Mouse (Mus musculus): ENCODE measurements around the gene Phyhd1.

DNA sequence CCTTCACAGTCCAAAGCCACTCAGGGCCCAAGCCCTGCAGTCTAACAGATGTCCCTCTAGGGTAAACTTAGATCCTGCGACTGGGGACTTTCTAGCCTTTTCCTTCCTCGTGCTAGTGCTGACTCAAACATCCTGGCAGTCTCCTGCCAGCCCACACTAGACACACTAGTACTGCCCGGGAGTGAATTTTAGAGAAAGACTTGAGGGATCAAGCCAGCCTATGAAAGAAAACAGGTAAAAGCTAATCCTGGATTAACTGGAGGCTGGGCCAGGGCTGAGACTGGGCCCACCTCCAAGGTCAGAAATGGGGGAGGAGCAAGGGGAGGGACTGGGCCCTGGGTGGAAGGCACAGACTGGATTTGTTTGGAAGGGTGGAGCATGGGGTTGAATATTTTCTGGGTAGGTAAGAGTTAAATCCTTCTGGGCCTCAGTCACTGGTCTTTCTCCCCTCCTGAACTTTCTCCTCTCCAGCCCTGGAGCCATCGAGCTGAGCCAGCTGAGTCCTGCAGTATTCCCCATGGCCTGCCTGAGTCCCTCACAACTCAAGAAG is 464 bp downstream of the Phyhd1 start:
- TF ChIP-seq FLI1 (IDR thresholded peaks at IDR 0.05; ENCODE audit: low read length): no peak
- TF ChIP-seq GATA1 (IDR thresholded peaks at IDR 0.05; ENCODE audit: borderline replicate concordance, low read length): no peak

Data from megakaryocyte, embryonic 14.5 days (primary cell).